Mouse (Mus musculus): ENCODE measurements around the gene A530064D06Rik. TPM values are rescaled to one million over a fixed set of nuclear protein-coding genes. Genes with fewer than 3 reads are reported as not detected.
"Not testable (repeated sequence)": the region's sequence is repeated elsewhere in the genome, so short reads cannot be mapped to it uniquely, and the experiment has no call there.

A530064D06Rik gene
- under 1 TPM in 1 of 2 experiments, not detected in 1; 0.26 TPM for total RNA-seq (2021)
- long read RNA-seq, experiment 1 = 0 reads
- long read RNA-seq, experiment 2 = 0 reads

DNA sequence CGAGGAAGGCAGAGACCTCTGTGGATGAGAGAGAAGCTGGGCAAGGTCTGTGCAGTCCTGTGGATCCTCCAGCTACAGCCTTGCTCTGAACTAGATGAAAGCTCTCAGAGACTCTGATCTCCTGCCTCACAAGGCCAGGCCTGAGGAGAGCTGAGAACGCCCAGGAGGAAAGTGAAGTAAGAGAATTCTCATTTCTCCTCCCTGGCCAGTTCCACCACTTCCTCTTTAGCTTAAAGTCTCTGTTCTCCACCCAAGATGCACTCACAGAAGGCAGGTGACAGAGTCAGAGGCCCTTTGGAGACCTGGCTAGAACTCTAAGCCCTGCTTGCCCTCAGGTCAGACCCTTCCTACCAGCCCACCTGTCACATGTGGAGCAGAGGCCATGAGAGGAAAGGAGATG, at the start of gene A530064D06Rik:
TSS of gene A530064D06Rik (minus strand) at position 173 of the 400 bp plus-strand sequence.
- not testable (repeated sequence) for DNase-seq (ENCODE audit: low spot score in 2 of 2)

GRCm38 (mm10) chr17:48215429-48215828, 48.4 kb upstream of the A530064D06Rik start:
- DNase-seq (ENCODE audit: low spot score in 2 of 2) = no peak

DNA sequence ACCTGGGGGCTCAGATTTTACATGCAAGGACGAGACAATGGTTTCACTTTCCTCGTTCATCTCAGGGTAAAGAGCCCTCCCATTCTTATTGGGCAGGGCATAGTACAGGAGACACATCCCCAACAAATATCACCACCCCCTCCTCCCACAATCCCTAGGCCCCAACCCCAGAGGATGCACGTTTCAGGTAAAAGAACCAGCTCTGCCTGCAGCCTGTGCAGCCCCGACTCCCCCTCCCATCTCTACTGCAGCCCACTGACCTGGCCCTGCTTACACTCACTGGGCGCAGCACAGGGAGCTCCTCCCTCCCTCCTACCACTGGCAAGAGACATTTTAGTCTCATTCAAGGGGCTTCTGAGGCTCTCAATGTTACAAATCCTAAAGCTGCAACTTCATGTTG, 46.4 kb upstream of the A530064D06Rik start:
- no peak for DNase-seq (ENCODE audit: low spot score in 2 of 2)

GRCm38 (mm10) chr17:48212596-48212995, 45.5 kb upstream of the A530064D06Rik start:
- DNase-seq (ENCODE audit: low spot score in 2 of 2) = no peak

GRCm38 (mm10) chr17:48203086-48203485, 36.0 kb upstream of the A530064D06Rik start:
- DNase-seq (ENCODE audit: low spot score in 2 of 2) = no peak

GRCm38 (mm10) chr17:48192366-48192765, 25.3 kb upstream of the A530064D06Rik start:
- DNase-seq (ENCODE audit: low spot score in 2 of 2) = no peak

GRCm38 (mm10) chr17:48185252-48185651, 18.2 kb upstream of the A530064D06Rik start:
- no peak for DNase-seq (ENCODE audit: low spot score in 2 of 2)

DNA sequence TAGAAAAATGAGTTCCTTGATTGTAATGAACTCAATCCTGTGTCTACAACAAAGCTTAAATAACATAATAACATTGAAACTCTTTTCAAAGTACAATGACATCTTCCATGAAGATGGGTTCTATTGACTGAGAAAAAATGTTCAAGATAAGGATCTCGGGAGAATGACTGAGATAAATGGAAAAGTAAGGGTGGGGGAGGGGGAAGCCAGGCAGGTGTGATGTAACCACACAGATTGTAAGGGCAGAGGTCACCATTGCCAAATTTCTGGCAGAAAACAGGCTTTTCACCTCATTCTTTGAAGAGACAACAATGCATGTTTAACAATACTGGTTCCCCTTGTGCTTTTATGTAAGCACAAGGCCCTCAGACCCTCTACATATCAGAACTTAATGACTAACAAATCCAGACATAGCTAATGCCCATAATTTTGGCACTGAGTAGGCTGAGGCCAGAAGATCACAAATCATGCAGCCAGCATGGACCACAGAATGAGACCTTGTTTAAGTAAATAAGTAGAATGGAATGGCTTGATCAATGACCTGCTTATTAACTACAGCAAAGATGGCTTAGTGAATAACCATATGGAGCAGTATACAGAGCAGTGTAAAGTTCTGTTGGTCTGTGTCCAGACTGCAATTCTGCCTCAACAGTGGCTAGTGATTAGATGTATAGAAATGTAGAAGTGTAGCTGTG, 9.5 kb downstream of the A530064D06Rik start:
- no peak for DNase-seq (ENCODE audit: low spot score in 2 of 2)

GRCm38 (mm10) chr17:48146120-48146519, 21.0 kb downstream of the A530064D06Rik start, which contains the start of gene 9830107B12Rik:
Gene 9830107B12Rik, minus strand, starts transcription at chr17:48146268.
- DNase-seq (ENCODE audit: low spot score in 2 of 2) = no peak

DNA sequence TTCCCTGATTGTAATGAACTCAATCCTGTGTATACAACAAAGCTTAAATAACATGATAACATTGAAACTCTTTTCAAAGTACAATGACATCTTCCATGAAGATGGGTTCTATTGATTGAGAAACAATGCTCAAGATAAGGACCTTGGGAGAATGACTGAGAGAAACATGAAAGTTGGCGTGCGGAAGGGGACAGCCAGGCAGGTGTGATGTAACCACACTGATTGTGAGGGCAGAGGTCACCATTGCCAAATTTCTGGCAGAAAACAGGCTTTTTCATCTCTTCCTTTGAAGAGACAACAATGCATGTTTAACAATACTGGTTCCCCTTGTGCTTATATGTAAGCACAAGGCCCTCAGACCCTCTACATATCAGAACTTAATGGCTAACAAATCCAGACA, 34.3 kb downstream of the A530064D06Rik start:
- DNase-seq (ENCODE audit: low spot score in 2 of 2) = no peak

DNA sequence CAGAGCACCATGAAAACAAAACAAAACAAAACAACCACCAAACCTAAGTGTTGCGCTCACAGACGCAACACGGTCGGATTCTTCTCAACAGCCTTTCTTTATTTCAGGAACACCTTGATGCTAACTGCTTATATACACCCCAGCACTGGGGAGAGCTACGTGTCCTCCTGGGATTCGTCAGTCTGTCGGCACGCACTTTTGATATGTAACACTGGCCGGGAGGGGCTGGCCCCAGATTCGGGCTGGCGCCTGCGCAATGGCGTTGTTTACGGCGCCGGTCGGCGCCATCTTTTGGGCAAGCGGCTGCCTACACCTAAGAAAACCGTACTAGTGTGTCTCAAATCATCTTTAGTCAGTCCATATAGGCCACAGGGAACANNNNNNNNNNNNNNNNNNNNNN, 46.6 kb downstream of the A530064D06Rik start:
- DNase-seq (ENCODE audit: low spot score in 2 of 2) = no peak

- peak; percentile 78 to 84 for DNase-seq (ENCODE audit: low spot score in 2 of 2)
Measured at GRCm38 (mm10) chr17:48119656-48120055, 47.4 kb downstream of the A530064D06Rik start.

GRCm38 (mm10) chr17:48118570-48118969, 48.5 kb downstream of the A530064D06Rik start:
- no peak for DNase-seq (ENCODE audit: low spot score in 2 of 2)

DNA sequence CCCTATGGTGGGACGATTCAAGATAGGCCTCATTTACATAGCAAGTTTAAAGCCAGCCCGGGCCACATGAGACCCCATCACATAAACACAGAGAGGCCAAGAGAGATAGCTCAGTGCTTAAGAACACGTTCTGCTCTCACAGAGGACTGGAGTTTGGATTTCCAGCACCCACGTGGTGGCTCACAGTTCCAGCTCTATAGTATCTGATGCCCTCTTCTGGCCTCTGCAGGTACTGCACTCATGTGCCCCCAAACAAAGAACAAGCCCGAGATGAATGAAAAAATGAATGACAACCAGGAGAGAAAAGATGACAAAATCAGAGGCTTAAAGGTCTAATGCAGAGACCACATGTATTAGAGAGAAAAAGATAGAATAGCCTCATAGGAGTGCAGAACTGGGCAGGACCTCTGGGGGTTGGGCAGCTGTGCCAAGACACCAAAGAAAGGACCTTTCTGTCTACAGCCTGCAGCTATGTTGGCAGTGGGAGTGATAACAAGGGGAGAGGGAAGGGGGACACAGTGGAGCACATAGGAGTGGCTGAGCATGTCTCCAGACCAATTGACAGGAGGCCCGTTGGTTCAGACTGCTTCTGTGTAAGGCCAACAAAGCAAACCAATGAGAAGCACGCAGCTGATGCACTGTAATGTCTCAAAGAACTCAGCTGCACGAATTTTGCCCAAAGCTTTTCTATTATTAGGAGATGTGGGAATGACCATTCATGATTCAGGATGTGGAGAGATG, 56.4 kb downstream of the A530064D06Rik start:
- peak; percentile 32 to 47 for DNase-seq (ENCODE audit: low spot score in 2 of 2)

DNA sequence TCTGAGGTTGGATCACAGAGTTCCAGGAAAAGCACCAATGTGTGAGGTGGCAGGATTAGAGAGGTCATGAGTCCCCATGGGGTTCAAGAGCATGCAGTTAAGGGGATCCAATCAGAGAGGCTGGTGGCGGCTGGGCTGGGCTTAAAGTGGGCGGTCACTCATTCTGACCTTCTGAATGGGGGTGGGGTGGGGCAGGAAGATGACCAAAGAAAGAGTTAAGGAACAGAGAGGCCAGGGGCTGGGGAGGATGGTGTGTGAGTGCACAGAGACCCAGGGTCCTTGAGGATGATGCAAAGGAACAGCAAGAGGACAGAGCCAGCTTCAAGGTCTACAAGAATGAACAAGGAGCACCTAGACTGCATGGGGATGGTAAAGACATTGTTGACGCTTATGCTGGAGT, 58.6 kb downstream of the A530064D06Rik start:
- no peak for DNase-seq (ENCODE audit: low spot score in 2 of 2)

GRCm38 (mm10) chr17:48107862-48108261, 59.2 kb downstream of the A530064D06Rik start:
- no peak for DNase-seq (ENCODE audit: low spot score in 2 of 2)

GRCm38 (mm10) chr17:48107333-48107732, 59.7 kb downstream of the A530064D06Rik start:
- no peak for DNase-seq (ENCODE audit: low spot score in 2 of 2)

- peak; percentile 71 to 74 for DNase-seq (ENCODE audit: low spot score in 2 of 2)
Measured at GRCm38 (mm10) chr17:48100441-48101417, 66.3 kb downstream of the A530064D06Rik start.

DNA sequence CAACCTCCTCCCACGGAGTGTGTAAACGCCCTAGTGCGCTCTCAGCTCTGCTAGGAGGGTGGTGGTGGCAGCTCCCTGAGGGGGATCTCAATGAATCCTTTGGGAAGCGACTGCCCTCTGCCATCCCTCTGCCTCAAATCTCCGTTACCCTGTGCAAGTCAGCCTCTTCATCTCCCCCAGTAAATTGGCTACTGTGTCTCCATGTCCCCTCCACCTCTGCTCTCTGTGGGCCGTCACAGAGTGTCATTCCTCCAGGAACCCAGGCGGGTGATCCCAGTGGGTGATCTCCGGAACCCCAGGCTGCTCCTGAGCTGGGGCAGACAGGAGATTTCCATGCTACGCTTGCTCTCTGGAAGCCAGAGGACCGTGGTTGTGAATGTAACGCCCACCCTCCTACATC, 67.8 kb downstream of the A530064D06Rik start:
- no peak for DNase-seq (ENCODE audit: low spot score in 2 of 2)

All from adrenal gland, adult 18-20 months (tissue).